Mouse (Mus musculus): ENCODE measurements around the gene Irf3.

Irf3 gene

DNA sequence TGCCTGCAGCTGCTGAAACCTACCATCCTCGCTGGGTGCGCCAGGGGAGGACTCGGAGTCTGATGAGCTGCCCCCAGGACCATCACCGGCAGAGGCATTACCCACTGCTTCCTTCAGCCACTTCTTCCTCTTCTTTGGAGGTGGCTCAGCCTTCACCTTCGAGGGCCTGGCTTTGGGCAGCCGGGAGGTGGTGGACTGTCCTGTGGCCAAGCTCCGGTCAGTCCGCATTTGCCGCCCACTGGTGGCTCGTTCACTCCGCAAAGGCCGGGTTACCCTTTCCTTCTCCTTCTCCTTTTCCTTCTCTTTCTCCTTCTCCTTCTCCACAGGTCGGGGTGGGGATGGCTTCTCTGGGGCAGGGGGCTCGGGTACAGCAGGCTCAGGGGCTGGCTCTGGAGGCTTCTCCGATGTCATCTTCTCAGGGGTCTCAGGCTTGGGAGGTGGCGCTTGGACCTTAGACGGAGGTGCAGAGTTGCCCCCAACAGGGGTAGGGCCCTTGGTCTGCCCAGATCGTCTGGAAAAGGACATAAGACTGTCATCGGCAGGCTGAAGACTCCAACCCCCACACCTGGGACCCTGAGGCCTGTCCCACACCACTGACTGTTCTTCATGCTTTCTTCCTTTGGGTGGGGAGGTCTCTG is 36.4 kb downstream of the Irf3 start:
- DNase-seq (ENCODE audit: low read depth) = no peak

DNA sequence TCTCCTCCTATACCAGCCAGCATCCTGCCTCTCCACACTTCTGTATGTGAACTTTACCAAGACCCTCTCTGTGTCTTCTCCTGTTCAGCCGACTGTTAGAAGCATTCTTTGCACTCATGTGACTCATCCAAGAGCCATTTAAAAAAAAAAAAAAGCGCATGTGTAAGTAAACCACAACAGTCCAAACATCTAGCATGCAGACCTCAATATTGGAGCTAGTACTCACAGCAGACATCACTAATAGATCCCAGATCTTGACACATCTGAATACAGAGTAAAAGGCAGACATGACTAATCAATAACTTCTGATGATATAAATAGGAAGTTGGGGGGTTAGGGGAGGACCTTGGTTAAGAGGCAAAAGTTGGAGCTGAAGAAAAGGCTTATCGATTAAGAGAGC is 38.2 kb downstream of the Irf3 start:
- DNase-seq (ENCODE audit: low read depth) = no peak

DNA sequence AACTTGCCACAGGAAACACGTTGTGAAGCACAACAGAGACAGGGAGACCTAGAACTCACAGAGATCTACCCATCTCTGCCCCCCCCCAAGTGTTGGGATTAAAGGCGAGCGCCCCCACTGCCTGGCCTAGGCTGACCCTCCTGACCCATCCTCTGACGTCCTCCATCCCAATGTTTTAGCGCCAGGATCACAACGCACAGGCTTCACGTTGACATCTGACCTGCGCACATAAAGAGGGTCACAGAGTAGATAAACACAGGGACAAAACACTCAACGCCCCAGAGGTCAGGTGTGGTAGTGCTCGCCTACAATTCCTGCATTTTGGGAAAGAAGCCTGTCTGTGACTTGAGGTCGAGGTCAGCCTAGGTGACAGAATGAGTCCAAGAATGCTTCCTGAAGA is 39.3 kb downstream of the Irf3 start:
- no peak for DNase-seq (ENCODE audit: low read depth)

DNA sequence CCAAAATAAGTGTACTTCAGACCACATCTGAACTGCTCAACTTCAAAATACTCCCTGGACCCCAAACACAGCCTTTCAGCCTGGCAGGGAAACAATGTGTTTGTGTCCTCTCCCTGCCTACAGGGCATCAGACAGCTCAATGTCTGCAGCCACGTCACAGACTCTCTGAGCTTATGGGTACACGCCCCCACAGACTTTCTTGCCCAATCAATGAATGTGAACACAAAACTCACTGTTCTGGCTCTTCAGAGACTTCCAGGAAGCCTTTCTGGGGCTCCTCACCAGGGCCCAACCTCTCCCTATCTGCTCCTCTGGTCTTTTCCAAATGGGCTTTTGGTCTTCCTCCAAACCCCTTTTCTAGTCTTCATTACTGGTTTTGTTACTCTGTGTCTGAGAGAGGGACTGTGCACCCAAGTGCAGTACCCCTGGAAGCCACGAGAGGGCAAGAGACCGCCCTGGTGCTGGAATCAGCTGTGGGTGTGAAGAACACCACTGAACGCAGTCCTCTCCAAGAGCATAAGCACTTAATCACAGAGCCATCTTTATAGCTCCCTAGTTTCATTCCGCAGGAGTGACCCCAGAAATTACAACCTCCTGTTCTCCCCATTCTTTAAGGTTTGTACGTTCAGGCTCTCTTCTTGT is 40.4 kb downstream of the Irf3 start:
- no peak for DNase-seq (ENCODE audit: low read depth)

DNA sequence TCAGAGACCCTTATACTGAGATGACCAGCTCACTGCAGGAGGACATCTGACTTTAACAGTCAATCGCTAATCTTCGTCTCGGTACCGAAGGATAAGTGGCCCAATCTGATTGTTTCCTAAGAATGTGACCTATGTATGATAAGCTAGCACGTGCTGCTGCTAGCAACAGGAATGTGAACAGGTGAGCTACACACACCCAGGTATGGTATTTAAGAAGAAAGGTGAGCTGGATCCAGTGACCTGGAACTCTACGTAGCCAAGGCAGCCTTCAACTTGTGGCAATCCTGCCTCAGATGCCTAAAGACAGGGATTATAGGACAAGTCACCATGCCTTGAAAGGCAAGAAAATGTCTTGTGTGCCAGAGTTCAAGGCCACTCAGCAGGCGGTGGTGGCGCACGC is 41.0 kb downstream of the Irf3 start:
- DNase-seq (ENCODE audit: low read depth) = no peak

DNA sequence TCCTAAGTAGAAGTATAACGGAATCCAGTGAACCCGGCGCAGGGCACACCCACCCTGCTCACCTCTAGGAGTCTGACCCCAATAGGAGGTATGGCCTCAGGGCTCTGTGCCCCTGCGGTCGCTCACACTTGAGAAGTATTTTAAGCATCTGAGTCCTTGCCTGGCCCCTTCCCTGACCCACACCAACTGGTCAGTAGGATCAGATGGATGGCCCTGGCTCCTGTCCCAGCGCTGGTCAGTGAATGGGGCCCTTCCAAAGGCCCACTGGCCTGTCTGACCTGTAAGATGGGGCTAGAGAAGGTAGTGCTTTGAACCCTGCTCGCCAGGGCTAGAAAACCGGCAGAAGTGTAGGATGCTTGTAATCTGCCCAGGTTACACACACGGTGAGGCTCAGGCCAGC is 43.4 kb downstream of the Irf3 start:
- no peak for DNase-seq (ENCODE audit: low read depth)

DNA sequence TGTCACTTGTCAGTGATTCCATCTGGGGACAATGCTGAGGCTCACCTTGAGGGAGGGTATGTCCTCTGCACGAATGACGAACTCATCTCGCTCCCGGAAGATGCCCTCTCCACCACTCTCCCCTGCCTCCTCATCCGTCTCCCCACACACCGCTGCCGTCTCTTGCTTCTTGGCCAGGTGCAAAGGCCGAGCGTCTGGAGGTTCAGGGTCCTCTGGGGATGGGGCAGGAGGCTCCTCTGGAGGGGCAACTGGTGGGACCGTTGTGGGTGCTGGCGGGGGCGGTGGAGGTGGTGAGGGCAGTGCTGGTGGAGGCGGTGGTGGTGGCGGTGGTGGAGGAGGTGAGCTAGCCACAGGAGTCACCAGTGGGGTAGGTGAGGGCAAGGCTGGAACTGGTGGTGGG is 45.9 kb downstream of the Irf3 start:
- no peak for DNase-seq (ENCODE audit: low read depth)

DNA sequence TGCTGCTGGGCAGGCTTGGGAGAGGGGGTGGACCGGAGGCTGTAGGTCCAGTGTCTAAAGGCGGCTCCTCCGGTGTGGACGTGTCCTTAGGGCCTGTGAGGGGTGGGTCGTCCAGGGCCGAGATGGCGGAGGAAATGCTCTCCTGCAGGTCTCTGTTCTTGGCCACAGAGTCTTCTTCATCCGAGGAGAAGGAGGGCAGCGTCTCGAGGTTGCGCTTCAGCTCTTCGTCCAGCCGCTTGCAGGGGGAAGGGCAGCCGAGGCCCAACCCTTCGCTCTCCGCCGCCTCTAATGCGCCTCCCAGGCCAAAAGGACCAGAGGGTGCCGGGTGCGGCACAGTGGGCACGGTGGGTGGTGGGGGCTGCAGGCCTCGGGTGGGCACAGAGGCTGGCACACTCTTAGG is 48.3 kb downstream of the Irf3 start:
- DNase-seq (ENCODE audit: low read depth) = no peak

DNA sequence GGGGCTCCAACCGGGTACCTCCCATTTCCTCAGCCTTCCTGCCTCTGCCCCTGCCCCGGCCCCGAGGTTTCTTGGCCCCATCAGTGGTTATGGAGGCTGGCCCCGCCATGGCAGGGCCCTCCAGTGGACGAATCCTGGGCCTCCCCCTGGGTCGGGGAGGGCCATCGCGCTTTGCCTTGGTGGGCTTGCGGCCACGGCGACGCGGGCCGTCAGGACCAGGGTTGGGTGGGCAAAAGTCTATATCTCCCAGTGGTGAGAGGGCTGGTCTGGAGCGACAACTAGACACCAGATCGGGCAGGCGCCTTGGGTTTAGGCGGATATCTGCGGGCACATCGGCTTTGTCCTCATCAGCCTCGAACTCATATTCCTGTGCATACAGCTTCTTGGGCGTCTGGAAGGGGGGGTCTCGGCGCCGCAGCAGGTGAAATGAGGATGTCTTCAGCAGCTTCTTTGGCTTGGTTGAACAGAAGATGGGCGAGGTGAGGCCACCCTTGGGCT is 49.5 kb downstream of the Irf3 start:
- DNase-seq (ENCODE audit: low read depth) = no peak

DNA sequence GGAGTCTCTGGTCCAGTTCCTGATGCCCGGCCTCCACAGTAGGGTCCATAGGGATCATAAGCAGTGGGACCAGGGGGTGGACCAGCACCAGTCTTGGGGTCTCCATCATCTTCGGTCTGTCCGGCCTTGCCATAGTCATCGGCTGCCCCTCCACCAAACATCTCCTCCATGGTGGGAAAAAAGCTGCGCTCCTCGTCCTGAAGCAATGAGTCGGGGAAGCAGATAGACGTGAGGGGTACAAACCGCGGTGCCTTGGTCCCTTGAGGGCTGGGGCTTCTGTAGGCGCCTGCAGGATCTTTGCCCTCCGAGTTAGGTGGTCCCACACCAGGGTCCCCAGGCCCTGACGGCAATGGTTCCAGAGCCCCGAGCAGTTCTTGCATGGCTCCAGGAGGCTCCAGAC is 50.0 kb downstream of the Irf3 start:
- DNase-seq (ENCODE audit: low read depth) = no peak

DNA sequence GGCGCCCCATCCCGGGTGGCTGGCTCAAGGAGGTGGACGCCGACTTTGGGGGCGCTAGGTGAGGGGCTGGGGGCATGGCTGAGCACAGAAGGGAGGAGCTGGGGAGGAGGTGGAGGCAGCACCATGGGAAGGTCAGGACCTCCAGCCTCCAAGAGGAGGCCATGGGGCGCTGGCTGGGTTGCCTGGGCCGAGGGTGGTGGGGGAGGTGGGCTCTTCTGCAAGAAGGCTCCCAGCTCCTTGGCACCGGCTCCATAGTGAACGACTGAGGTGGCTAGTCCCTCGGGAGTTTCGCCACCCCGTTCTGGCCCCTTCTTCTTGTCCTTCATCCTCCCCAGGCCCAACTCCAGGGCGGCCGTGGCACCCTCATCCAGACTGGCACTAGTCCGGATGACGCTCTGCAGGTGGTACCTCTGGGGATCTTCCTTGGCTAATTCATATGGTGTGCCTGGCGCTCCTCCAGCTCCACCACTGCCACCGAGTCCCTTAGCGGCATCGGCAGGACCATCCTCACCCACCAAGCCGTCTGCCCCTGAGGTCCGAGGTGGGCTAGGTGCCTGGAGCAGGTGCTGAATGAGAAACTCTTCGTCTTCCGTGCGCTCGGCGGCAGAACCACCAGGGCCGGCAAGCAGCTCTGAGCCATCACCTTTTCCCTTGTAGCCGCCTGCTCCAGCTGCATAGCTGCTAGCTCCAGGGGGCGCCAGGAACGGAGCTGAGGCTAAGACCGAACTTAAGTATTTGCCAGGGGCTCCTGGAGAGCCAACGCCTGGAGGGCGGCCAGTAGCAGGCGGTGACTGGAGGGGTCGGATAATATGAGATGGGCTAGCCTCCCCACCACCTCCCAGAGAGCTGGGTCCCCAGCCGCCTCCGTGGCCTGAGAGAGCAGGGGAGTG is 50.8 kb downstream of the Irf3 start:
- no peak for DNase-seq (ENCODE audit: low read depth)

DNA sequence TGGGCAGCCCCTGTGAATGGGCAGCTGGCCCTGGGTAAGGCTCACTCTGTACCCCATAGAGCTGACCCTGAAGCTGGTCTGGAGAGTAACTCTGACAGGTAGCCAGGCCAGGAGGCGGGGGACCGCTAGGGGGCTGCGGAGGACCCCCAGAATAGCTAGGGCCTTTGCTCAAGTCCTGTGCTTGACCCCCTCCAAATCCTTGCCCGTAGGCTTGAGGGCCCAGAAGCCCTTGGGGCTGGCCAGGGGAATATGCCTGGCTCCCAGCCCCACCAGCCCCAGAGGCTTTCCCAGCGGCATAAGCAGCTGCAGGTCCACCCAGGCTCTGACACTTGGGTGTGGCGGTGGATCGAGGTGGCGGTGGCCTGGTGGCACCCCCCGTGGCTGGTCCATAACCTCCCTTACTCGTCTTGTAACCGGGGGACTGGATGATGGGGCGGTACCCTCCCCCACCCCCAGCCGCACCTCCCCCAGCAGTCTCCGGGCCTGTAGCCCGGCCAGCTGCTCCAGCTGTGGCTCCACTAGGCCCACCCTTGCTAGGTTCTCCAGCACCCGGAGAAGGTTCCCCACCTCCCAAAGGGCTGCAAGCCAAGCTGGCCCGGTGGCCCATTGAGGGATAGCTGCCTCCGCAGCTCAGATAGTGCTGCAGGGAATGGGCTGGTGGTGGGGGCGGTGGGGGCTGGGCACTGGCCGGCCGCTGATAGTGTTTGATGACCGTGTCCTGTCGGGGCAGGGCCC is 51.6 kb downstream of the Irf3 start:
- DNase-seq (ENCODE audit: low read depth) = no peak

DNA sequence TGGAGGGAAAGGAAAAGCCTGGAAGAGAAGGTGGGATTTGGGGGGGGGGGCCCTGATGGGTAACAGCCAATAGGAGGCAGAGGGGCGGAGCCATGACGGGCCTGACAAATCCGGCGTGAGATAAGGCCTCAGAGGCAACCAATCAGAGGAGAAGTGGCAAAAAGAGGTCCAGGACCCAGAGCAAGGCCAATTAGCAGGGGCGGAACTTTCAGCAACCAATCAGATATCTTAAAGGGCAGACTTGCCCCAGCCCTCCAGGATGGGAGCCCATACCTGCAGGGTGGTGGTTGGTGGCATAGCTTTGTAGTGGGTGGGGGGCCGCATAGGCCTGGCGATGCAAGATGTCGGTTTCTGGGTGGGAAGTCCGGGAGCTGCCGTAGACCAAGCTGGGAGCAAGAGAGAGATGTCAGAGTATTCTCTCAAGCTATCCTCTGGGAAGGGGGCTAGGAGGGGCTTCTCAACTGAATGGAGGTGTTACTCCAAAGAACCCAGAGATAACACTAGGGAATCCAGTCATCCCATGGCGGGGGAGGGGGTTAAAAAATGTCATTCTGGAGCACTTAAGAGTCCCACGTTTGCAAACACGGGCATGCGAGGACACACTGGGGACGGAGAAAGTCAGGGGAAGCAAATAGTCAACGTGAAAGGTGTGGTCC is 53.6 kb downstream of the Irf3 start:
- DNase-seq (ENCODE audit: low read depth) = peak; percentile 60

DNA sequence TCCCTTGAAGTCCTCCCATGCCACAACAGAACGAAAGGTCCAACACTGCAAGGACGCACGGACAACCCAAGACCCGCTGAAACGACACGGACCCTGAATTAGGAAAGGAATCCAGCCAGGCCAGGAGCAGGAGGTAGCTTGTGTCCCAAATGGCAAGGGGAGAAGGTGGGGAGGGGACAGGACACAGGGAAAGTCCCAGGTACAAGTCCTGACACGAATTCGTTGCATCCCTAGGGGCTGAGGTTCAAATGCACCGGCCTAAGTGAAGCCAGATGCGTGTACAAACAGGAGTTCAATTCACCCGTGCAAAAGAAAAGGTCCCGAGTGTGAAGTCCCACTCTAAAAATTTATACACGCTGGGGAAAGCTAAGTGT is 54.1 kb downstream of the Irf3 start:
- DNase-seq (ENCODE audit: low read depth) = no peak

Measured in c-Kit-positive CD71-negative TER-119-negative erythroid progenitor cells, embryonic 14.5 days (primary cell).